Mouse (Mus musculus) left cerebral cortex, postnatal 14 days (tissue): Measurements from ENCODE around the gene Cd300c2. TPM values are rescaled to one million over a fixed set of nuclear protein-coding genes. Genes with fewer than 3 reads are reported as not detected.
"Not testable (repeated sequence)": the region's sequence is repeated elsewhere in the genome, so short reads cannot be mapped to it uniquely, and the experiment has no call there.

ENCODE experiments used
- DNase-seq, 2 experiments: peaks; one replicate each; pipeline ENCODE4 v3.0.0; 2021 to 2022; ENCODE audit warnings: low spot score in 2 of 2, mixed read lengths in 1 of 2
- intact Hi-C: fragments of 180-260 bp; cut with DNase I; formaldehyde crosslinking; loops from one replicate; pipeline ENCODE4 v1.15.1; 2025
- long read RNA-seq, 2 experiments: library from polyadenylated mRNA; stranded (forward); transcript quantifications; one replicate each; pipeline ENCODE4 v2.0.0; 2021
- total RNA-seq, 2 experiments: library from RNA; stranded (reverse); gene quantifications; 2 replicates each; pipeline ENCODE4 v1.2.3; 2021

Cd300c2 gene
- total RNA-seq = 1 to 10 TPM; 3.8 to 4.1 TPM
- long read RNA-seq, experiment 1, partial matches to known transcripts = 0 of 5 reads
- long read RNA-seq, experiment 1, other reads (novel, unspliced or antisense) = 2 of 5 reads
- long read RNA-seq, experiment 2 = 0 reads

DNA sequence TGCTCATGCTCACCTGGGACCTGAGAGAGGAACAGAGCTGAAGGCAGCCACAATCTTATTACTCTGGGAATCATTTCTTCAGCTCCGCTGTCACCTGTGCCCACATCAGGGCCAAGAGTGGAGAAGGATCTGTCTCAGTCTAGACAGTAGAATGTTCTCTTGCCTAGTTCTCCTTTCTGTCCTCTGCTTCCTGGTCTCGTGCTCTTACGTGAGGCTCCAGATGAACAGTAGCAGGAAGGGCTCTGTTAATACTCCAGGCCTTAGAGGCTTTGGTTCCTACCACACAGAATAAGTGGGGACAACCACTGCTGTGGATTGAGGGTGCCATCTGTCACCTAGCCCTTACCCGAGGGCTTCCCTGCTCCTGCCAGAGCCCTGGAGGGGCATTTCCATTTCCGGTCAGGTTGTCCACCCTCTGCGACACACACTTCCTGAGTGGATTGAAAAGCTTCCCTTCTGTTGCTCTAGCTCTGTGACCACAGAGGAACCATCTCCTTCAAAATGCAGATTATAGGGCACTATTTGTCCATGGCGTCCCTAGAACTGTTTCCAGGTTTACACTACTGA lies at the start of gene Cd300c2:
TSS of gene Cd300c2 (minus strand) at position 407 of the 567 bp plus-strand sequence.
- DNase-seq = peak in 1 of 2 experiments; percentile 3
- intact Hi-C loops = no loop called here

DNA sequence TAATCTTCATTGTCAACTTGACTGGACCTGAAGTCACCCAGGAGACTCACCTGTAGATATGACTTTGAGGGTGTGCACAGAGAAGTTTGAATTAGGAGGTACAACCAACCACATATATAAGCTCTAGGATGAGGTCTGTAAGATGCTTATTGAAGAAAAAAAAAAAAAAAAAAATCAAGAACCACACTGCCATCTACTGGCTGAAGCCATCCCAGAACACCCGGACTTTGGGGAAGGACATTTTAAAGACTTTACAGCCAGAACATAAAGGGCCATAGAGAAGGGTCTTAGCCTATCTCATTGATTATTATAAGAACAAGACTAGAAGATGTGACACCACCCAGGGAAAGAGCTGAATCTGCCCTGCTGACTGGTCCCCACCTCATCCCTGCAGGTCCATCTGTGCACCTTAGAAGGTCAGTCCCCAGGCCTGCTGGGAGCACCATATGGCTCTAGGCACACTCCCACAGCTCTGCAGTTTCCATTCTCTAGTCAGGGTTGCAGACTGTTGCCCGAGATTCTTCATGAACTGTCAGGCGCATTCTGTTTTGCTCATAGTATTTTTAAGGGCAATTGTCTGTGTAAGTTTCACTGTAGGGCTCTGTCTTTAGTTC lies 47.7 kb upstream of the Cd300c2 start:
- DNase-seq = peak in 1 of 2 experiments; percentile 24
- intact Hi-C loops = no loop called here

DNA sequence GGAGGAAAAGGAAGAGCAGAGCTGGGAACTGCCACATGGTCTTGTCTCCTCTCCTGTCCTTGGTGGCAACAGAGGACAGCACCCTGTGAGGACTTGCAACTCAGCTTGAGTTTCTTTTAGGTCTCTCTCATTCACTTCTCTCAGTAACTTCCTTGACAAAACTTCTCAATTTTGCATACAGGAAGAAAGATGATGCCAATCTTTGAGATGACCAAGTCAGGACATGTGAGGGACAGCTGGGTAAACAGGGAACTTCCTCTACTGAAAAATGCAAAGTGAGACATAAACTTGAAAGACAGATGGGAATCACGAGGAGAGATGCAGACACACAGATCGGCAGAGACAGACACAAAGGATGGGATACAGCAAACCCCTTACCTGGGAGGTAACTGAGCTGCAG lies 46.6 kb upstream of the Cd300c2 start, which contains the start of gene Cd300ld3:
TSS of gene Cd300ld3 (minus strand) at position 151 of the 400 bp plus-strand sequence.
- DNase-seq = no peak
- intact Hi-C loops = no loop called here

DNA sequence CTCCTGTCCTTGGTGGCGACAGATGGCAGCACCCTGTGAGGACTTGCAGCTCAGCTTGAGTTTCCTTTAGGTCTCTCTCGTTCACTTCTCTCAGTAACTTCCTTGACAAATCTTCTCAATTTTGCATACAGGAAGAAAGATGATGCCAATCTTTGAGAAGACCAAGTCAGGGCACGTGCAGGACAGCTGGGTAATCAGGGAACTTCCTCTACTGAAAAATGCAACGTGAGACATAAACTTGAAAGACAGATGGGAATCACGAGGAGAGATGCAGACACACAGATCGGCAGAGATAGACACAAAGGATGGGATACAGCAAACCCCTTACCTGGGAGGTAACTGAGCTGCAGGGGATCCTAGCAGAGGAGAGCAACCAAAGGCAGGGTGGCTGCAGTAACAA lies 36.0 kb upstream of the Cd300c2 start, which contains the start of gene Cd300ld5:
TSS of gene Cd300ld5 (minus strand) at position 101 of the 400 bp plus-strand sequence.
- DNase-seq, intact Hi-C loops: not testable (repeated sequence)

DNA sequence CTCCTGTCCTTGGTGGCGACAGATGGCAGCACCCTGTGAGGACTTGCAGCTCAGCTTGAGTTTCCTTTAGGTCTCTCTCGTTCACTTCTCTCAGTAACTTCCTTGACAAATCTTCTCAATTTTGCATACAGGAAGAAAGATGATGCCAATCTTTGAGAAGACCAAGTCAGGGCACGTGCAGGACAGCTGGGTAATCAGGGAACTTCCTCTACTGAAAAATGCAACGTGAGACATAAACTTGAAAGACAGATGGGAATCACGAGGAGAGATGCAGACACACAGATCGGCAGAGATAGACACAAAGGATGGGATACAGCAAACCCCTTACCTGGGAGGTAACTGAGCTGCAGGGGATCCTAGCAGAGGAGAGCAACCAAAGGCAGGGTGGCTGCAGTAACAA lies 25.2 kb upstream of the Cd300c2 start, which contains the start of gene Cd300ld4:
TSS of gene Cd300ld4 (minus strand) at position 101 of the 400 bp plus-strand sequence.
- DNase-seq, intact Hi-C loops: not testable (repeated sequence)

DNA sequence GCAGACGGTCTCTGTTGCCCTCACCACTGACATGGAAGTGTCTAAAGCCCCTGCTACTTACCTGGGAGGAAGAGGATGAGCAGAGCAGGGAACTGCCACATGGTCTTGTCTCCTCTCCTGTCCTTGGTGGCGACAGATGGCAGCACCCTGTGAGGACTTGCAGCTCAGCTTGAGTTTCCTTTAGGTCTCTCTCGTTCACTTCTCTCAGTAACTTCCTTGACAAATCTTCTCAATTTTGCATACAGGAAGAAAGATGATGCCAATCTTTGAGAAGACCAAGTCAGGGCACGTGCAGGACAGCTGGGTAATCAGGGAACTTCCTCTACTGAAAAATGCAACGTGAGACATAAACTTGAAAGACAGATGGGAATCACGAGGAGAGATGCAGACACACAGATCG lies 14.4 kb upstream of the Cd300c2 start, which contains the start of gene Cd300ld2:
TSS of gene Cd300ld2 (minus strand) at position 101 of the 400 bp plus-strand sequence.
- intact Hi-C loops, DNase-seq: not testable (repeated sequence)

DNA sequence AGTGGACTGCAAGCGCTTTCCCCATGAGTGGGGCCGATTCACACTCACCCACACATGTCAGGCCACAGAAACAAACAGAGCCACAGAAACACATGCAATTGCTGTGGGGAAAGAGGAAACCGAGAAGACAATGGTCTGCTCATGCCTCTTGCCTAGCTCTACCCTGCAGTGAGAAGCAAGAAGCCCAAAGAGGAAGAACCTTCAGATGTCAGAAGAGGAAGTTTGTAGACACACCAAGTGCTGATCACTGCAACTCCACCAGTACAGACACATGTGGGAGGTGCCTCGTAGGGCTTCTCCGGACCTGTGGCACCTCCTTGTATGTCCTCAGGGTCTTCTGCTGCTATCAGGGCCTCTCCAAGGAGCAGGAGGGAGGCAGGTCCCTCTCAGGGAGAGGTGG lies 2.4 kb upstream of the Cd300c2 start:
- DNase-seq = peak in 1 of 2 experiments; percentile 8
- intact Hi-C loops = no loop called here

DNA sequence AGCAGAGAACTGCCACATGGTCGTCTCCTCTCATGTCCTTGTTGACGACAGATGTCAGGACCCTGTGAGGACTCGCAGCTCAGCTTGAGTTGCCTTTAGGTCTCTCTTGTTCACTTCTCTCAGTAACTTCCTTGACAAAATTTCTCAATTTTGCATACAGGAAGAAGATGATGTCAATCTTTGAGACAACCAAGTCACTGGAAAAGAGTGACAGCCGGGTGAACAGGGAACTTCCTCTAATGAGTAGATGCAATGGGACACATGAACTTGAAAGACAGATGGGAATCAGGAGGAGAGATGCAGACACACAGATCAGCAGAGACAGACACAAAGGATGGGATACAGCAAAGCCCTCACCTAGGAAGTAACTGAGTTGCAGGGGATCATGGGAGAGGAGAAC lies 11.9 kb downstream of the Cd300c2 start, which contains the start of gene Cd300ld:
TSS of gene Cd300ld (minus strand) at position 130 of the 400 bp plus-strand sequence.
- intact Hi-C loops = no loop called here
- no peak for DNase-seq

DNA sequence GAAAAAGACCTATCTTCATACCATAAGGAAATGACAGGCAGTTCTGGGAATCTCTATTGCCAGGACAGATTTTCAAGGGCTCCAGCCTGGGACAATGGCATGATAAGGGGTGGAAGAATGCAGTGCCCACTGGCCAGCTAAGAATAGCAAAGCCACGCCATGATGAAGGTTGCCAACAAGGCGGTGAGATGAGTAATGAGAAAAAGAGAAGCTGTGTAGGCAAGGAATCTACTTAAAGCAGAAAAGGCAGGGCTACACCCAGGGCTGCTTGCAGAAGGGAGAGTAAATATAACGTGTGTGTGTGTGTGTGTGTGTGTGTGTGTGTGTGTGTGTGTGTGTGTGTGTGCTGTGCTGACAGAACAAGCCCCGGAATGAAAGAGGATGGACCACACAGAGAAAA lies 19.8 kb downstream of the Cd300c2 start:
- peak in 1 of 2 experiments; percentile 40 for DNase-seq
- intact Hi-C loops = no loop called here

DNA sequence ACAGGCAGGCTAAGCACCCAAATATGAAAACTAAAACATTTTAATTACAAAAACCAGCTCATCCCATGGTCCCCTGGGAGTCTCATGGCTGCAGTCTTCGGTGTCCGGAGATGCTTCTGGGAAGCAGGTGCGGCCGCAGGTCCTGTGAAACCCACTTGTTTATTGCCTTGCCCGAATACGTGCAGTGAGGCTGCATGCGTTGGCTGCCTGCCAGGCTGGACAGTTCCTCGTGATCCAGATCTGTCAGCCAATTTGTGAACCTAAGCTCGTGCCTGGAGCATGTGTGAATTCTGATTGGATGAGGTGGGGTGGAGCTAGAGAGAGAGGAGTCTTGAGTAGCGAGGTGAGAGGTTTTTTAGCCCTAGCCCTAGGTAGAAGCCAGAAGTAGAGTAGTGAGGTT lies 29.0 kb downstream of the Cd300c2 start:
- intact Hi-C loops = no loop called here
- no peak for DNase-seq

DNA sequence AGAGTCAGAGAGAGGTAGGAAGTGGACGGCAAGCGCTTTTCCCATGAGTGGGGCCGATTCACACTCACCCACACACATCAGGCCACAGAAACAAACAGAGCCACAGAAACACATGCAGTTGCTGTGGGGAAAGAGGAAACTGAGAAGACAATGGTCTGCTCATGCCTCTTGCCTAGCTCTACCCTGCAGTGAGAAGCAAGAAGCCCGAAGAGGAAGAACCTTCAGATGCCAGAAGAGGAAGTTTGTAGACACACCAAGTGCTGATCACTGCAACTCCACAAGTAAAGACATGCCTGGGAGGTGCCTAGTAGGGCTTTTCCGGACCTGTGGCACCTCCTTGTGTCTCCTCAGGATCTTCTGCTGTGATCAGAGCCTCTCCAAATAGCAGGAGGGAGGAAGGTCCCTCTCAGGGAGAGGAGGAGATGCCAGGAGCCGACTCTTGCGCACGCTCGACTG lies 32.9 kb downstream of the Cd300c2 start, which contains the start of gene Cd300c:
TSS of gene Cd300c (minus strand) at position 406 of the 456 bp plus-strand sequence.
- intact Hi-C loops = no loop called here
- DNase-seq = peak in 1 of 2 experiments; percentile 18

DNA sequence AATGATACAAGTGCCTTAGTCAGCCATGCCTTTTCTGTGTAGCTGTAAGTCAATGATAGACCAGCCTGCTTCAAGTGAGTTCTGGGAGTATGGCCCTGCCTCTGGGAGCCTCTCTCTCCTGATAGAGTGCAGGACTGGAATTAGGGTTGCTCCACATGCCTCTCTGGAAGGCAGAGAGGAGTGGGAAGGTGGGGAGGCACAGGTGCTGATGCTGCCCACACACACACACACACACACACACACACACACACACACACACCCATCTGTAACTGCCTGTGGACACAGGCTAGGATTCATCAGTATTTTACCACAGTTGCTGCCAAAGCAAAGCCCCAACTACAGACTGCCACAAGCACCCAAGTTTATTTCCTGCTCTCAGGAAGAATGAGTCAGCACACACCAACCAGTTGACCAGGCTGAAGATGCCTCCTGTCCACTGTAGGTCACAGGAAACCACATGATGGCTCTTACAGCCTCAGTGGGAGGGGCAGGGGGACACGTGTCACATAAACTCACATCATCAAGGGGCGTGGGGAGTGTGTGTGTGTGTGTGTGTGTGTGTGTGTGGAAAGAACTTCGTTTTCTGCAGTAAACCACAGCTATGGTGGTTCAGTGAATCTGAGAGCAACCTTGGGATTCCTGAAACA lies 36.4 kb downstream of the Cd300c2 start:
- no peak for DNase-seq
- intact Hi-C loops = no loop called here

DNA sequence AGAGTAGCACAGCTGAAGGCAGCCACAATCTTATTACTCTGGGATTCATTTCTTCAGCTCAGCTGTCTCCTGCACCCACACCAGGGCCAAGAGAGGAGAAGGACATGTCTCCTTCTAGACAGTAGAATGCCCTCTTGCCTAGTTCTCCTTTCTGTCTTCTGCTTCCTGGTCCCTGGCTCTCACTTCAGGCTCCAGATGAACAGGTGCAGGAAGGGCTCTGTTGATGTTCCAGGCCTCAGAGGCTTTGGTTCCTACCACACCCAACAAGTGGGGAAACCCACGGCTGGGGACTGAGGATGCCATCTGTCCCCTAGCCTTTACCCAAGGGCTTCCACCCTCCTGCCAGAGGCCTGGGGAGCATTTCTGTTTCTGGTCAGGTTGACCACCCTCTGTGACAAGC lies 41.3 kb downstream of the Cd300c2 start:
- DNase-seq = no peak
- intact Hi-C loops = no loop called here

Other genes with a start within 250 kb of the Cd300c2 start
- 10 to 100 TPM in 1 of 2 experiments, 1 to 10 TPM in 1; 8.8 to 11.2 TPM for gene Kif19a, start 236.5 kb downstream of the Cd300c2 start, total RNA-seq
- 10 to 100 TPM; 38.4 to 38.6 TPM for gene Btbd17, start 205.9 kb downstream of the Cd300c2 start, total RNA-seq
- not detected for gene Gpr142, start 203.0 kb downstream of the Cd300c2 start, total RNA-seq
- 1 to 10 TPM; 4.0 to 4.6 TPM for gene Gprc5c, start 150.7 kb downstream of the Cd300c2 start, total RNA-seq
- under 1 TPM; 0.51 to 0.68 TPM for gene Cd300a, start 111.8 kb downstream of the Cd300c2 start, total RNA-seq
- not detected for gene Cd300lb, start 67.5 kb downstream of the Cd300c2 start, total RNA-seq
- not detected for gene Cd300c, start 32.7 kb downstream of the Cd300c2 start, total RNA-seq
- gene Cd300ld, start 12.0 kb downstream of the Cd300c2 start, total RNA-seq = not detected
- not detected for gene Cd300ld2, start 14.3 kb upstream of the Cd300c2 start, total RNA-seq
- 1 to 10 TPM in 1 of 2 experiments, not detected in 1; 1.3 TPM for gene Cd300ld4, start 25.1 kb upstream of the Cd300c2 start, total RNA-seq
- gene Cd300ld5, start 35.9 kb upstream of the Cd300c2 start, total RNA-seq = not detected
- gene Cd300ld3, start 46.5 kb upstream of the Cd300c2 start, total RNA-seq = not detected
- gene Cd300e, start 60.3 kb upstream of the Cd300c2 start, total RNA-seq = not detected
- under 1 TPM; 0.47 to 0.48 TPM for gene Rab37, start 89.6 kb upstream of the Cd300c2 start, total RNA-seq
- gene Cd300lf, start 132.1 kb upstream of the Cd300c2 start, total RNA-seq = under 1 TPM; 0.59 to 0.62 TPM
- 10 to 100 TPM; 76.2 to 83.0 TPM for gene Slc9a3r1, start 161.5 kb upstream of the Cd300c2 start, total RNA-seq
- 10 to 100 TPM; 15.1 to 18.7 TPM for gene Tmem104, start 185.6 kb upstream of the Cd300c2 start, total RNA-seq
- 10 to 100 TPM; 16.1 to 16.3 TPM for gene Nat9, start 186.0 kb upstream of the Cd300c2 start, total RNA-seq